Mouse (Mus musculus) MEL (cell line): ENCODE measurements at regions not wholly inside any gene's neighbourhood (a gene's known extent, or its start where the extent isn't known, plus 50 kb on each side); places are given as distances from the start of the nearest gene placed in this dataset.

ENCODE experiments used
- DNase-seq: peaks from one replicate; pipeline ENCODE4 v3.0.0; 2011; ENCODE audit warnings: low read depth, low spot score
- H3K27ac ChIP-seq: 2 replicates; pipeline ENCODE4 v1.5.1; 2012; ENCODE audit warnings: low read depth, mild to moderate bottlenecking, control low read depth, low read length, moderate library complexity; ENCODE audit not compliant: control insufficient read depth
- H3K27me3 ChIP-seq, 2 experiments: fragments of 150-350 bp in 1 of 2; sonication (generic) in 1 of 2; 2 replicates each; pipeline ENCODE4 v1.6.1; 2012; ENCODE audit warnings: low read length in 2 of 2, mild to moderate bottlenecking in 2 of 2, improper control_type of control experiment in 1 of 2, moderate library complexity in 1 of 2; ENCODE audit not compliant: insufficient read depth in 2 of 2, control insufficient read depth in 1 of 2
- H3K36me3 ChIP-seq, 2 experiments: 2 replicates each; pipeline ENCODE4 v1.6.1; 2012 to 2014; ENCODE audit warnings: low read length in 2 of 2, improper control_type of control experiment in 1 of 2, inconsistent platforms in 1 of 2, mild to moderate bottlenecking in 1 of 2; ENCODE audit not compliant: insufficient read depth in 2 of 2, control insufficient read depth in 1 of 2
- H3K4me1 ChIP-seq, 2 experiments: fragments of 150-350 bp in 1 of 2; sonication (generic) in 1 of 2; 2 replicates each; pipeline ENCODE4 v1.6.1; 2012; ENCODE audit warnings: low read length in 2 of 2, improper control_type of control experiment in 1 of 2, mild to moderate bottlenecking in 1 of 2; ENCODE audit not compliant: insufficient read depth in 2 of 2, control insufficient read depth in 1 of 2
- H3K4me3 ChIP-seq, 2 experiments: fragments of 150-350 bp in 1 of 2; sonication (generic) in 1 of 2; 2 replicates each; pipeline ENCODE4 v1.5.1; 2012; ENCODE audit warnings: low read depth in 2 of 2, low read length in 2 of 2, mild to moderate bottlenecking in 2 of 2, moderate library complexity in 2 of 2, control low read depth in 1 of 2, improper control_type of control experiment in 1 of 2; ENCODE audit not compliant: control insufficient read depth in 1 of 2, insufficient read depth in 1 of 2
- H3K79me2 ChIP-seq: 2 replicates; pipeline ENCODE4 v1.6.1; 2012; ENCODE audit warnings: mild to moderate bottlenecking, low read length, moderate library complexity; ENCODE audit not compliant: control insufficient read depth, poor library complexity, insufficient read depth
- H3K9ac ChIP-seq: 2 replicates; pipeline ENCODE4 v1.6.1; 2012; ENCODE audit warnings: low read depth, mild to moderate bottlenecking, control low read depth, low read length, moderate library complexity; ENCODE audit not compliant: control insufficient read depth, poor library complexity, severe bottlenecking
- H3K9me3 ChIP-seq: fragments of 150-350 bp; sonication (generic); replicated peaks from 2 replicates; pipeline ENCODE4 v1.6.1; 2012; ENCODE audit warnings: mild to moderate bottlenecking, low read length, improper control_type of control experiment, moderate library complexity; ENCODE audit not compliant: insufficient read depth
- BHLHE40 ChIP-seq: IDR thresholded peaks from 2 replicates; pipeline ENCODE4 v1.6.1; 2012; ENCODE audit warnings: low read depth, mild to moderate bottlenecking, inconsistent platforms, low read length, improper control_type of control experiment, borderline replicate concordance
- CHD2 ChIP-seq: IDR thresholded peaks from 2 replicates; pipeline ENCODE4 v1.6.1; 2011; ENCODE audit warnings: low read length, improper control_type of control experiment
- E2F4 ChIP-seq: IDR thresholded peaks from 2 replicates; pipeline ENCODE4 v1.6.1; 2011; ENCODE audit warnings: low read depth, low read length, improper control_type of control experiment, borderline replicate concordance
- ELF1 ChIP-seq: IDR thresholded peaks from 2 replicates; pipeline ENCODE4 v1.6.1; 2014; ENCODE audit warnings: low read depth, mild to moderate bottlenecking, inconsistent platforms, low read length, improper control_type of control experiment, moderate library complexity
- EP300 ChIP-seq, 2 experiments: IDR thresholded peaks; 2 replicates each; pipeline ENCODE4 v1.6.1; 2011; ENCODE audit warnings: improper control_type of control experiment in 2 of 2, low read length in 2 of 2, low read depth in 1 of 2, mild to moderate bottlenecking in 1 of 2
- GABPA ChIP-seq: IDR thresholded peaks from 2 replicates; pipeline ENCODE4 v1.6.1; 2012; ENCODE audit warnings: low read depth, mild to moderate bottlenecking, inconsistent platforms, low read length, improper control_type of control experiment, moderate library complexity
- MAFK ChIP-seq: IDR thresholded peaks from 2 replicates; pipeline ENCODE4 v1.6.1; 2011; ENCODE audit warnings: low read depth, mild to moderate bottlenecking, low read length, improper control_type of control experiment, borderline replicate concordance
- MAX ChIP-seq: IDR thresholded peaks from 2 replicates; pipeline ENCODE4 v1.6.1; 2011; ENCODE audit warnings: low read length, improper control_type of control experiment
- MYC ChIP-seq: IDR thresholded peaks from 2 replicates; pipeline ENCODE4 v1.6.1; 2011; ENCODE audit warnings: low read depth, mild to moderate bottlenecking, low read length, improper control_type of control experiment, moderate library complexity
- POLR2A ChIP-seq, 2 experiments: IDR thresholded peaks; 2 replicates each; pipeline ENCODE4 v1.6.1; 2011 to 2012; ENCODE audit warnings: low read length in 2 of 2, mild to moderate bottlenecking in 2 of 2, control low read depth in 1 of 2, improper control_type of control experiment in 1 of 2, low read depth in 1 of 2, moderate library complexity in 1 of 2; ENCODE audit not compliant: control insufficient read depth in 1 of 2, insufficient read depth in 1 of 2, poor library complexity in 1 of 2
- RCOR1 ChIP-seq: IDR thresholded peaks from 2 replicates; pipeline ENCODE4 v1.6.1; 2012; ENCODE audit warnings: low read depth, mild to moderate bottlenecking, inconsistent platforms, low read length, improper control_type of control experiment
- TAL1 ChIP-seq: IDR thresholded peaks from 2 replicates; pipeline ENCODE4 v1.6.1; 2012; ENCODE audit warnings: mild to moderate bottlenecking, inconsistent platforms, low read length, moderate library complexity, mixed read lengths
- UBTF ChIP-seq: IDR thresholded peaks from 2 replicates; pipeline ENCODE4 v1.6.1; 2012; ENCODE audit warnings: low read depth, mild to moderate bottlenecking, inconsistent platforms, low read length, improper control_type of control experiment, moderate library complexity, borderline replicate concordance; ENCODE audit not compliant: insufficient read depth
- USF2 ChIP-seq, 2 experiments: IDR thresholded peaks; 2 replicates each; pipeline ENCODE4 v1.6.1; 2011 to 2012; ENCODE audit warnings: improper control_type of control experiment in 2 of 2, low read length in 2 of 2, borderline replicate concordance in 1 of 2, inconsistent platforms in 1 of 2, low read depth in 1 of 2, mild to moderate bottlenecking in 1 of 2; ENCODE audit not compliant: insufficient read depth in 1 of 2
- ZMIZ1 ChIP-seq: IDR thresholded peaks from 2 replicates; pipeline ENCODE4 v1.6.1; 2012; ENCODE audit warnings: low read depth, mild to moderate bottlenecking, inconsistent platforms, low read length, improper control_type of control experiment, moderate library complexity

DNA sequence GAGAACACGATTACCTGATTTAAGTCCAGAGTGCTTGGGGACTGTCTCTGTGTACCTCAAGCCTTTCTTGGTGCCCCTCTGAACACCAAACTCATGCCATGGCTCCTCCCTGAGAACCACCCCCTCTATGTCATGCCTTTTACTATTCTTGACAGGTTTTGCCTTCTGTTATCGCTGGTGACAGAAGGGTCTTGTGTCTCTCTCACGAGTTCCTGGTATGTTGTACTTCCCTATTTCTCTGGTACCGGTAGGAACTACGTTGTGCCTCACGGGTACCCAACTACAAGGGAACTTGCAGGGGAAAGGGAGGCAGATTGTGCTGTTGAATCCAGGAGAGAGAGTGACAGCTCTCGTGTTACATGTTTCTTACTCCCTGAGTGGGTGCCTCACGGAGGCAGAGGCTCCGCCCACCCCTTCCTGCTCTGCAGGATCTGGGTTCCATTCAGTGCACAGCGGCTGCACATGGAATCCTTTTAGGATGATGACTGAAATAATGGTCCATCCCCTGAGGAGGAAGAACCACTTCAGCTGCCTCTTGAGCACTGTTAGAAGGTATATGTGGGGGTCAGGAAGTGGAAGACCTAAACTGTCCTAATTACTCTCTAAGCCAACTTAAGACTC is 80.0 kb upstream of the Mpp6 start:
- Histone ChIP-seq H3K79me2 (no peaks in the 10 kb centered on the region), H3K27ac (no peak overlapping the region), H3K36me3 (no peaks in the 10 kb centered on the region), H3K4me1 (0 out of 4 replicates have a peak, but pooled peaks cover 0 to 5% of the 10 kb centered on the region in 2 experiments), H3K4me3 (no peak overlapping the region), H3K9ac (no peak overlapping the region), H3K27me3 (no peaks in the 10 kb centered on the region; a peak in 1 of 4 replicates), H3K9me3 (no peaks in the 10 kb centered on the region)
- peak; percentile 57 for DNase-seq
- peak; percentile 48 for TF ChIP-seq TAL1
- TF ChIP-seq ZMIZ1: no peak
- 0 out of 4 replicates have a peak, but pooled peaks have one; percentile 6 to 28 for TF ChIP-seq EP300 (IDR thresholded peaks at IDR 0.05; ENCODE audit: low read depth in 1 of 2, low read length in 2 of 2)
- TF ChIP-seq BHLHE40: peak; percentile 49; the same call in 1 of the 2 replicates
- no peak for TF ChIP-seq MYC

DNA sequence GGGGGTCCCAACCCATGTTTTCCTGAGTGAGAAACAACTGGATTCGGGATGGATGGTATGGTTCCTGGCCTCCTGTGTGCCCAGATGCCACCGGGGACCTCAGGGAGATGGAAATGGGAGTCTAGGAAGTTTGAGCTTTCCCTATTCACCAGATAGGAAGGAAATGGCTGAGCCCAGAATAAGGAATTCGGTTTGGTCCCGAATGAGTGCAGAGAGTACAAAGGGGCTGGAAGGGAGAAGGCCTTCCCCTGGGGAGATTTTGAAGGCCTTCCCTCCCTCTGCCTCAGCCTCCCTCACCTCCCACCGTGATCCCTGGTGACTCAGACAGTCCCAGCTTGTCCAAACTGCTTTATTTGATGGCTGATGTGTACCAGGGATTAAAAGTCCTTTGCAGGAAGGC is 78.7 kb upstream of the Mpp6 start:
- H3K4me3 ChIP-seq: no peak overlapping the region
- H3K79me2 ChIP-seq: no peaks in the 10 kb centered on the region
- no peaks in the 10 kb centered on the region for H3K9me3 ChIP-seq
- no peaks in the 10 kb centered on the region for H3K36me3 ChIP-seq
- no peaks in the 10 kb centered on the region for H3K27me3 ChIP-seq
- H3K4me1 ChIP-seq: 0 out of 4 replicates have a peak, but pooled peaks cover 0 to 5% of the 10 kb centered on the region in 2 experiments
- DNase-seq: no peak
- TF ChIP-seq MYC: no peak
- TF ChIP-seq CHD2: no peak
- no peak for TF ChIP-seq UBTF
- TF ChIP-seq MAFK: no peak
- no peak for TF ChIP-seq MAX
- no peak for TF ChIP-seq ELF1
- no peak overlapping the region for H3K27ac ChIP-seq
- H3K9ac ChIP-seq: no peak overlapping the region

DNA sequence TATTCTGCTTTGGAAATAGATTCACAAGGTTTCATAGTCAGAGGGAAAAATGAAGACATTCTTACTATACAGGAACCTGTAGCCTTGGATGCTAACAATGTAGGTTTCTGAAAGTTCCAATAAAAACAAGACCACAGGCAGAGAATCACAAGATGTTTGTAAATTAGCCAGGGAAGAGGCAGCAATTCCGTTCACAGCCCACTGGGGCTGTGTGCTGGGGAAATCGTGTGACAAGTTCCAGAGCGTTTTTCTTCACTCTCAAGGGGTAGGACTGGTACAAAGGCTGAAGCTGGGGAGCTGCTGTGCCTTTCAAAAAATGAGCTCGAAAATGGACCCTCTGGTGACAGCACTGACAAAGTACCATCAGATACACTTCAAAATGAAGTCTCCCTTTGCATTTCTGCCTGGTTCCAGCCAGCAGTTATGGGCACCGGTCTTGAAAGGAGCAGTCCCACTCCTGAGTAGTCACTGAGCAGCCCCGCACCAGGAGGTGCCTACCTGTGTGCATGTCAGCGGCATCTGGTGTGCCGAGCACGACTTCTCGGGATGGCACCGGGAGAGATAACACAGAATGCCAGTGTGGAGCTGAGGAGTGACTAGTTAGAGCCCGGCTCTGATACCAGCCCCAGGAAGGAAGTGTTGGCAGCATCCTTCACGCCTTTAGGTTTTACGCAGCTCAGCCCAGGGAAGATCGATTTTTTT is 77.0 kb upstream of the Mpp6 start:
- H3K27ac ChIP-seq: no peak overlapping the region
- DNase-seq: no peak
- TF ChIP-seq RCOR1 (no peak), POLR2A (IDR thresholded peaks at IDR 0.05; ENCODE audit: control insufficient read depth in 1 of 2, insufficient read depth in 1 of 2, low read depth in 1 of 2, low read length in 2 of 2, poor library complexity in 1 of 2) (no peak), GABPA (no peak), E2F4 (no peak), USF2 (IDR thresholded peaks at IDR 0.05; ENCODE audit: borderline replicate concordance in 1 of 2, insufficient read depth in 1 of 2, low read depth in 1 of 2, low read length in 2 of 2) (no peak)
- H3K79me2 ChIP-seq: no peaks in the 10 kb centered on the region
- no peaks in the 10 kb centered on the region for H3K27me3 ChIP-seq
- no peaks in the 10 kb centered on the region for H3K36me3 ChIP-seq
- H3K4me1 ChIP-seq: 0 out of 4 replicates have a peak, but pooled peaks cover 0 to 5% of the 10 kb centered on the region in 2 experiments
- no peak overlapping the region for H3K9ac ChIP-seq
- no peak overlapping the region for H3K4me3 ChIP-seq
- H3K9me3 ChIP-seq: no peaks in the 10 kb centered on the region
